Mouse (Mus musculus): ENCODE measurements around the gene Sf3a3. TPM values are rescaled to one million over a fixed set of nuclear protein-coding genes. Genes with fewer than 3 reads are reported as not detected.

The Sf3a3 gene
- total RNA-seq, 2 experiments from 2014 or later, result 26.2 to 32.5 TPM

GRCm38 (mm10) chr4:124719101-124719500, 4.5 kb downstream of the Sf3a3 start:
- no peak for DNase-seq
- intact Hi-C loops (cut with DNase I), result no loop called here

GRCm38 (mm10) chr4:124726121-124726520, 11.5 kb downstream of the Sf3a3 start:
- DNase-seq, result peak in 1 of 2 experiments; percentile 5
- intact Hi-C loops (cut with DNase I), result no loop called here

- no peak for DNase-seq
- intact Hi-C loops (cut with DNase I), result no loop called here
These were observed 22.4 kb downstream of the Sf3a3 start for GRCm38 (mm10) chr4:124736952-124737351.

- no peak for DNase-seq
- intact Hi-C loops (cut with DNase I), result no loop called here
These were observed 22.9 kb downstream of the Sf3a3 start for GRCm38 (mm10) chr4:124737486-124737885.

- intact Hi-C loops (cut with DNase I), result no loop called here
- no peak for DNase-seq
These were observed 23.4 kb downstream of the Sf3a3 start for GRCm38 (mm10) chr4:124738013-124738412.

GRCm38 (mm10) chr4:124738783-124739182, 24.2 kb downstream of the Sf3a3 start:
- intact Hi-C loops (cut with DNase I), result no loop called here
- no peak for DNase-seq

- intact Hi-C loops (cut with DNase I), result loop anchor here (2.0 to 5.0 kb wide), 2 partner anchors 27 to 196 kb away; partner anchors contain the start of genes 9930104L06Rik, Cdca8 and Sf3a3
- DNase-seq, result peak; percentile 86 to 88
These were observed 27.1 kb downstream of the Sf3a3 start, which contains the start of gene Inpp5b for GRCm38 (mm10) chr4:124741376-124742343. Gene Inpp5b (plus strand): TSS chr4:124741850.

- DNase-seq, result no peak
- intact Hi-C loops (cut with DNase I), result loop anchor here (5.0 kb wide), 1 partner anchor 194 kb away; the partner anchor contains the start of genes 9930104L06Rik and Cdca8
These were observed 28.3 kb downstream of the Sf3a3 start for GRCm38 (mm10) chr4:124742839-124743238.

- intact Hi-C loops (cut with DNase I), result no loop called here
- DNase-seq, result no peak
These were observed 32.0 kb downstream of the Sf3a3 start for GRCm38 (mm10) chr4:124746577-124746976.

- intact Hi-C loops (cut with DNase I), result no loop called here
These were observed 33.3 kb downstream of the Sf3a3 start for GRCm38 (mm10) chr4:124747851-124748250.

GRCm38 (mm10) chr4:124751300-124752250, 37.0 kb downstream of the Sf3a3 start:
- DNase-seq, result peak; percentile 99
- intact Hi-C loops (cut with DNase I), result no loop called here

More at GRCm38 (mm10) chr4:124747851-124748250, 33.3 kb downstream of the Sf3a3 start:
- DNase-seq, result no peak

GRCm38 (mm10) chr4:124752281-124753199, 38.0 kb downstream of the Sf3a3 start:
- intact Hi-C loops (cut with DNase I), result no loop called here
- DNase-seq, result no peak

GRCm38 (mm10) chr4:124755526-124755925, 41.0 kb downstream of the Sf3a3 start:
- intact Hi-C loops (cut with DNase I), result no loop called here
- DNase-seq, result no peak

- no peak for DNase-seq
- intact Hi-C loops (cut with DNase I), result no loop called here
These were observed 44.8 kb downstream of the Sf3a3 start for GRCm38 (mm10) chr4:124759305-124759811.

GRCm38 (mm10) chr4:124761201-124761600, 46.6 kb downstream of the Sf3a3 start:
- intact Hi-C loops (cut with DNase I), result no loop called here
- no peak for DNase-seq

GRCm38 (mm10) chr4:124762858-124763452, 48.4 kb downstream of the Sf3a3 start:
- no peak for DNase-seq
- intact Hi-C loops (cut with DNase I), result no loop called here

GRCm38 (mm10) chr4:124765802-124766565, 51.4 kb downstream of the Sf3a3 start:
- intact Hi-C loops (cut with DNase I), result no loop called here
- DNase-seq, result no peak

- intact Hi-C loops (cut with DNase I), result no loop called here
These were observed 52.0 kb downstream of the Sf3a3 start for GRCm38 (mm10) chr4:124766566-124766940.

More at GRCm38 (mm10) chr4:124766566-124766940, 52.0 kb downstream of the Sf3a3 start:
- no peak for DNase-seq

All from heart, postnatal 10 days (tissue).